Mouse (Mus musculus) thymus, adult 2 months (tissue): Measurements from ENCODE around the gene Mcemp1.

ENCODE experiments used
- CTCF ChIP-seq: fragments of 200-500 bp; IDR thresholded peaks from 2 replicates; pipeline ENCODE4 v1.5.1; 2012; ENCODE audit warnings: mild to moderate bottlenecking, control low read depth, low read length, moderate library complexity, borderline replicate concordance; ENCODE audit not compliant: control insufficient read depth, poor library complexity, insufficient read depth; ENCODE audit errors: extremely low read depth
- POLR2A ChIP-seq: fragments of 200-500 bp; IDR thresholded peaks from 2 replicates; pipeline ENCODE4 v1.6.1; 2012; ENCODE audit warnings: mild to moderate bottlenecking, low read length, control low read depth, moderate library complexity; ENCODE audit not compliant: control insufficient read depth, poor library complexity, insufficient read depth; ENCODE audit errors: extremely low read depth

- TF ChIP-seq CTCF, result no peak
- no peak for TF ChIP-seq POLR2A
These were observed 11.5 kb downstream of the Mcemp1 start for GRCm38 (mm10) chr8:3676993-3677579.
